Mouse (Mus musculus) cerebellum, postnatal 10 days (tissue): ENCODE measurements around the gene Wscd2.
A peak's percentile ranks its signal among the peaks of the same experiment; 100 is the strongest.

Experiments used
- DNase-seq, 2 experiments: peaks; one replicate each; pipeline ENCODE4 v3.0.0; 2021; ENCODE audit warnings: mixed read lengths in 2 of 2

Wscd2 gene

DNA sequence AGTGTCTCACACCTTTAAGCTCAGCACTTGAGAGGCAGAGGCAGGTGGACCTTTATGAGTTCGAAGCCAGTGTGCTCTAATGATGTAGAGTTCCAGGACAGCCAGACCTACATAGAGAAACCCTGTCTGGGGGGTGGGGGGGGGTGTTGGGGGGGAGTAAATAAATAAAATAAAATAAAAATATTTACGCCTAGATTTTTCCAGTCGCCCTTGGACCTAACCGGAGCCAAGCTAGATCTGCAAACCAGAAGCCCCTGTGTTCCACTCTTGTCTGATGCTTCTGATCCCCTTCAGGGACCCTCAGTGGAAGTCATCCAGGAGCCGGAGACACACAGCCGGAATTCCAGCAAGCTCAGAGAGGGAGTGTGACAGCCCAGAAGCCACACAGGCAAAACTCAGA is at the start of gene Wscd2:
Gene Wscd2 (plus strand): TSS at position 301 of the 400 bp plus-strand sequence.
- DNase-seq, result no peak

DNA sequence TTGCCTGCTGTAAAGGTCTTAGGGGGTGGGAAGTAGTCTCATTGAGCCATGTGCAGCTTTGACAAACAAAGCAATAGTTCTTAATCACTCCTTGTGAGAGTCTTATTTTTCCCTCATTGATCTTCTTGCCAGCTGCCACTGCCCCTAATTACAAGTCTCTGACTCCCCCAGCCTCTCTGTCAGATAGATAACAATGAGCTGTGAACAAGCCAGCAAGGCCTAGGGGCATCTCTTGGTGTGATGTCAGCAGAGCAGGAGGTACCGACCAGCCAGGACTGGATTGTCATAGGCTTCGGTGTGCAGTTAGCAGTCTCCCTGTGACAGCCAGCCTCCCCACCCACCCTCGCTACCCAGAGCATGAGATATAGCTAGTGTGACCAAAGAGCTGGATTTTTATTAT is 48.0 kb upstream of the Wscd2 start:
- no peak for DNase-seq

GRCm38 (mm10) chr5:113448023-113448734 is 42.0 kb upstream of the Wscd2 start:
- peak; percentile 56 to 65 for DNase-seq

- peak in 1 of 2 experiments; percentile 2 for DNase-seq
These were observed 40.8 kb upstream of the Wscd2 start for GRCm38 (mm10) chr5:113449336-113449735.

DNA sequence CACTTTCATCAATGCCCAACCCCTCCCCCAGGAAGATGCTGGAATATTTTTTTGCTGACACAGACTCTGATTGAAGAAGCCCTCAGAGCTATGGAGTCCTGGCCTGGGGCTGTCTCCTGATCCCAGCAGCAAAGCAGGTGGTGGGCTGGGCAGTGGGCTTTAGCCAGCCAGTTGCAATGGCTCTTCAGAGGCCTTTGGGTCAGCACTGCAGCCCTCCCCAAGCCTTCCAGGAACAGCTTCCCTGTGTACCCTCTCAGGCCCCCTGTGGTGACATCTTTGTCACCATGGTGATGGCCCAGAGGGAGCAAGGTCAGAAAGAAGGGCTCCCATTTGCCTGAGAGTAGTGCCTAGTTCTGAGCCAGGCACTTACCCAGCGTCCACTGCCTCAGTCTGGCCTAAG is 37.4 kb upstream of the Wscd2 start:
- DNase-seq, result peak in 1 of 2 experiments; percentile 44

DNA sequence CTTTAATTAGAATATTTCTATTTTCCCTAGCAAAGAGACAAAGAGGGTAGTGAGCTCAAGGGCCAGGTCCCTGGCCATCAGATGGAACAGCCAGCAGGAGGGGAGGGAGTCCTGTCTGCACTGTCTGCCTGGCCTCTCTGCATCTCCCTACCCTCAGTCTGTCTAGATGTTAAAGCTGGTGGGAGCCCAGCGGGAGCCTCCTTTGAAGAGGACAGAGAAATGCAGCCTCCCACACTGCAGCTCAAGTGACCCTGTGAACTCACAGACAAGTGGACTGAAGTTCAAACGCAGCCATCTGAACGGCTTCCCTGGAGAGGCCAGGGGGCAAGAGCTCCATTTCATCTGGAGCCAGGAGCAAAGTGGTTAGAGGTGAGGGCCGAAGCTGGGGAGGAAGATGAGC is 36.8 kb upstream of the Wscd2 start:
- DNase-seq, result peak in 1 of 2 experiments; percentile 39

DNA sequence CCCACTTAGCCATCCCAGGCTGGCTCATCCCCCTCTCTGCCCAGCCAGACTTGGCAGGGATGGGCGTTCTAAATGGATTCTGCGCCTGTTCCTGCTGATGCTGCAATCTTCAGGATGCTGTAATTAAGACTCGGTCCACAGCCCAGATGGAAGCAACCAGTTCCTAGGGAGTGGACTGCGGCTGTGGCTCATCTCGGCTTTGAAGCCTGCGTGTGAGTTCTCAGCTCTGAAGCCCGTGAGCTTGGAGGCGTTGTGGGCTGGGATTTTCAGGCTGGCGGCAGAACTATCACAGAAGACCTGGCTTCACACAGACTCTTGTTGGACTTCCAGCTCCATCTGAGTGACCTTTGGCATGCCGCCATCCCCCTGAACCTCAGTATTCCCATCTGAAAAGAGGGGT is 34.1 kb upstream of the Wscd2 start:
- peak; percentile 63 to 67 for DNase-seq

- peak; percentile 64 to 71 for DNase-seq
These were observed 33.4 kb upstream of the Wscd2 start for GRCm38 (mm10) chr5:113456756-113457155.

DNA sequence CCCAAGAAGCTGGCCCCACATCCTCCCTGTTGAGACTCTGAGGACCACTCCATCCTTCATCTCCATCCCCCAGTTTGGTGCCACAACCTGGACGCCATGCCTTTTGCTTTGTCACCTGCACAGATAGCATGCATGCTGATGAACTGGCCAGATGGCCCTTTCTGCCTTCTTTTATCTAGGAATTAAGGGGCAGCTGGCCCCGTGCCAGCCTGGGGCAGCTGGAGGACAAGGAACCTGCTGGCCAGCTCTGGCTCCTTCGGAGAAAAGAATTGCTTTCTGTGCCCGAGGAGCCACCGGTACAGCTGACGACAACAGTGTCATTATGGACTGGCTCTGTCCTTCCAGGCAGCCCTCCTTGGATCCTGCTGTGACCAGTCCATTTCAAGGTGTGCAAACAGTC is 32.9 kb upstream of the Wscd2 start:
- DNase-seq, result peak; percentile 89 to 92

DNA sequence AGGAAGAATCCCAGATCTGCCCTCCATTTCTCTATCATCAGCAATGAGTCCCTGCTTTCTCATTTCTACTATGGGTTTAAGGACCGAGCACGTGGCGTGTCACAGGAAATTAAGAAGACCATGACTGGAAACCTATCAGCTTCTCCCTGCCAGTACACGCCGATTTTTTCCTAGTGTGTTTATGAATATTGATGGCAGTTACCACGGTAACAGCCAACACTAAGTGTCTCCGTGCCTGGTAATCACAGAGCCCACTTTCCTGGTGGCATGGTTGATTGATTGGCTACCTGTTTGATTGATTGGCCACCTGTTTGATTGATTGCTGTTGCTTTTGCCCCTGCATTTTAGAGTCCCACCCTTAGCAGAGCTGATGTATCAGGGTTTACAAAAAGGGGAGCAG is 30.2 kb upstream of the Wscd2 start:
- DNase-seq, result no peak

DNA sequence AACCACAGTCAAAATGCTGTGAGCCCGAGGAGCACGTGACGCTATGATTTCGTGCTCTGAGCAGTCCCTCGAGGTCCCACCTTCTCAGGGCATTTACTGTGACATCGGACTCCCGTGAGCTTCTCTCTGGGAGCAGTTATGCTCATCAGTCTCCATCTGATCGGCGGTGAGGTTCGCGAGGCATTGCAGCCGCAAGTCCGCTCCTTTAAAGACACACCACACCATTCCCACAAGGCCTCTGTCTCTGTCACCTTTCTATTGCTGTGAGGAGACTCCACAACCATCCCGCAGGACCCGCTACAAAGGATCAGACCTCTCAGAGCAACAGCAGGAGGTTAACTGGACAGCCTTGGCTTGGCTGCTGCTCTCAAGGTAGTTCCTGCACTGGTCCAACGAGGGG is 28.6 kb upstream of the Wscd2 start:
- DNase-seq, result peak; percentile 45 to 48

GRCm38 (mm10) chr5:113461998-113462625 is 28.0 kb upstream of the Wscd2 start:
- peak; percentile 48 to 52 for DNase-seq

GRCm38 (mm10) chr5:113464731-113465130 is 25.4 kb upstream of the Wscd2 start:
- DNase-seq, result peak; percentile 76 to 79

DNA sequence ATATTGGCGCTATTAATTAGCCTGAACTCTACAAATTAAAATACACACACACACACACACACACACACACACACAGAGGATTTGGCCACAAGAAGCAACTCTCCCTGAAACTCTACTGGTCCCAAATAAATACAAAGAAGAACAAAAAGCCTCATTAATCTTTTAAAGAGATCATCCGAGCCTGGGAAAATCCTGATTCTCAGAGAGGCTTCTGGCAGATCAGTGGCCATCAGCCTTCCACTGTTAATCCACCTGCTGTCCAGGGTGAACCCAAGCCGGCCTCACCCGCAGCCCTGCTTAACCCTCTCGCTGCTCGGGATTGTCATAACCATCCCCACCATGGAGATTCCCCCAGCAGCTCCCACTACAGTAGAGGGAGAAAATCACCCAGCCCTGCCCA is 23.6 kb upstream of the Wscd2 start:
- no peak for DNase-seq

DNA sequence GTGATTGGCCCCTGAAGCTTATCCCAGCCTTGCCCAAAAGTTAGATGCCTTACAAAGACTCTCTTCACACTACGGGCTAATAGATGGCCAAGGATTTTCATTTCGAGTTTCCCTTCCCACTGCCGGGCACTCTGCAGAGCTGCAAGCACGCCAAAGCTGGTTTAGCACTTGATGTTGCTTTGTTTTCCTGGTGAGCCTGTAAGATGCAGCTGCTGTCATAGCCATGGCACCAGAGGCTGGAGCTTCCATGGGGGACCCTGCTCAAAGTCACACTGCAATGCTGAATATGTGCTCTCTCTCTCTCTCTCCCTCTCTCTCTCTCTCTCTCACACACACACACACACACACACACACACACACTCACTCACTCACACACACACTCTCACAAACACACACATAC is 23.1 kb upstream of the Wscd2 start:
- no peak for DNase-seq

DNA sequence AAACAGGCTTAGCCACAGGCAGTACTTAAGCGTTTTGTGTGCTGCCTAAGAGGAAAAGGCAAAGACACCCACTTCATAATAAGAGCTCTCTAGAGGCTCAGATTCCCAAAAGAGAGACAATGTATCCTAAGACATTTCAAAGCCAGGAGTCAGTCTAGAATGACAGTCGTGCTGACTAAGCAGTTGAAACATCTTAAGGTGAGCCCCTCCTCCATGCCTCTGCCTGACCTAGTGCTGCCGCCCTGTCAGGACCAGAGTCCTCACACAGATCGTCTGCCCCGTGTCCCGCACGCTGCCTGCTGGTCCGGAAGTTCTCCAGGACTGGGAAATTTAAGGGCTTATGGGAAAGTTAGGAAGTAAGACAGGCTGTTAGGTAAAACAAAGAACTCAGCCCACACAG is 22.4 kb upstream of the Wscd2 start:
- DNase-seq, result no peak

GRCm38 (mm10) chr5:113468625-113469024 is 21.5 kb upstream of the Wscd2 start:
- DNase-seq, result no peak

DNA sequence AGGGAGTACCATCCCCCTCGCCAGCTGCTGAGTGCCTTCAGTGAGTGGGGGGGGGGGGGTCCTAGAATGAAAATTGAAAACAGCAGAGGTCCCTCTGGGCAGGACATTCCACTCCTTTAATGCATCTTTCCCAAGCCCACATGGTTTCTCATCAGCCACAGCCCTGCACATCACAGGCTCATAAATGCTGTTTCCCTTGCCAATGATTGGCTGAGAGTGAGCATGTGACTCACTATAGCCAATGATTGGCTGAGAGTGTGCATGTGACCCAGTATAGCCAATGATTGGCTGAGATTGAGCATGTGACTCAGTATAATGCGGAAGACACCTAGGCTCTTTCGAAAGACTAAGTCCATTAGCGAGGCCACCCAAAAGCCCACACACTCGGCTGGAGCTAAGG is 20.9 kb upstream of the Wscd2 start:
- DNase-seq, result no peak

DNA sequence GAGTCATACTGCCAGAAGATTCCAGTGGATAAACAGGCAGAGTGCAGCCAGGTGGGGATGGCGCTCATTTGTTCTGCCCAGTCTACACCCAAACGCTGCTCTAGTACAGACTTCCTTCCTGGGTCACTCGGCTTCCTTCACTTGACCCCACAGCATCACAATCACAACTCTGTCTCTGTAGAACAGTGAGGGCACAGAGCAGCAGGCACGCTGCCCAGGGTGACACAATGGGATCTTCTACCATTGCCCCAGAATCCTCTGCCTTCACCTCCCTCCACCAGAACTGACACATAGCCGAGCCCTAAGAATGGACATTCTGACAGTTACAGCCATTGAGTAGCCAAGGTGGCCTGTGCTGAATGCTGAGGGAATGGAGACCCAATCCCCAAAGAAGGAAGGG is 20.3 kb upstream of the Wscd2 start:
- DNase-seq, result no peak

DNA sequence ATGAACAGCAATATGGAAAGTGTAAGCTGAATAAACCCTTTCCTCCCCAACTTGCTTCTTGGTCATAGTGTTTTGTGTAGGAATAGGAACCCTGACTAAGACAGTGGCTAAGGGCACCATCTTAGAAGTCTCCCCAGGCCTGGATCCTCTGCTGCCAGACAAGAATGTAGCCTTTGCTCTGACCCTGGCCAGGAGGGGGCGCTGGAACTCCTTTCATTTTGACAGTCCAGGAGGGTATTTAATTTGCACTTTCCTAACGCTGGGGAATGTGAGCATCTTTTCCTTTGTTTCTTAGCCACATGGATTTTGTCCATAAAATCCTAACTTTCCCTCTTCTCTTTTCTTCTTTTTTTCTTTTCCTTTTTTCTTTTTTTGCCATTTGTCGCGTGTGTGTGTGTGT is 18.7 kb upstream of the Wscd2 start:
- DNase-seq, result peak; percentile 90

GRCm38 (mm10) chr5:113472339-113472738 is 17.8 kb upstream of the Wscd2 start:
- DNase-seq, result peak in 1 of 2 experiments; percentile 39

GRCm38 (mm10) chr5:113476816-113477215 is 13.3 kb upstream of the Wscd2 start:
- DNase-seq, result no peak

- DNase-seq, result no peak
These were observed 11.1 kb upstream of the Wscd2 start for GRCm38 (mm10) chr5:113479075-113479474.

GRCm38 (mm10) chr5:113480451-113480850 is 9.7 kb upstream of the Wscd2 start:
- peak in 1 of 2 experiments; percentile 47 for DNase-seq
